Mouse (Mus musculus): ENCODE measurements around the gene Ets1. TPM values are rescaled to one million over a fixed set of nuclear protein-coding genes. Genes with fewer than 3 reads are reported as not detected.

The Ets1 gene
- total and polyA plus RNA-seq, 3 experiments: 10.0 to 23.5 (median 19.8) TPM

- dilution Hi-C loops (cut with MboI; ENCODE audit: extremely low pct_ligation_motif_present, extremely low pct_unique_long_range_greater_than_20kb, low sequenced_read_pairs): no loop called here
- TF ChIP-seq PAX5 (IDR thresholded peaks at IDR 0.05; ENCODE audit: low read length) (no peak), MAX (IDR thresholded peaks at IDR 0.05; ENCODE audit: low read length) (no peak), EP300 (IDR thresholded peaks at IDR 0.05; ENCODE audit: low read length) (peak; percentile 40; the same call in 1 of the 2 replicates), ELF1 (IDR thresholded peaks at IDR 0.05; ENCODE audit: low read depth, low read length) (no peak), HCFC1 (IDR thresholded peaks at IDR 0.05; ENCODE audit: low read depth, low read length) (no peak), TCF12 (IDR thresholded peaks at IDR 0.05; ENCODE audit: low read depth, low read length) (no peak), IRF4 (IDR thresholded peaks at IDR 0.05; ENCODE audit: low read depth, low read length) (0 out of 2 replicates have a peak, but pooled peaks have one; percentile 30), ZNF384 (IDR thresholded peaks at IDR 0.05; ENCODE audit: low read depth, low read length) (no peak), TBP (conservative IDR thresholded peaks at IDR 0.05; ENCODE audit: low read depth, low read length) (no peak), POLR2A (IDR thresholded peaks at IDR 0.05; ENCODE audit: low read depth, low read length) (no peak), USF1 (IDR thresholded peaks at IDR 0.05; ENCODE audit: low read depth, low read length) (no peak), JUND (conservative IDR thresholded peaks at IDR 0.05; ENCODE audit: low read depth, low read length) (no peak), USF2 (conservative IDR thresholded peaks at IDR 0.05; ENCODE audit: low read depth, low read length) (no peak)
These were observed 24.5 kb downstream of the Ets1 start for GRCm38 (mm10) chr9:32660406-32660960.

GRCm38 (mm10) chr9:32661071-32661470 lies 25.1 kb downstream of the Ets1 start:
- H3K4me1 ChIP-seq (ENCODE audit: control insufficient read depth in 1 of 2, insufficient read depth in 2 of 2): peaks cover 2 to 24% of the 10 kb centered on the region in 2 experiments; a peak in 2 of 4 replicates
- in situ Hi-C loops (cut with MboI; ENCODE audit: low pct_ligation_motif_present, low pct_unique_long_range_greater_than_20kb, low sequenced_read_pairs): no loop called here
- H3K4me3 ChIP-seq (replicated peaks in 1 of 3; ENCODE audit: low read depth in 2 of 3, low read length in 2 of 3, poor library complexity in 1 of 3): no peak overlapping the region
- H3K9me3 ChIP-seq (replicated peaks; ENCODE audit: low read length): peaks cover 5% of the 10 kb centered on the region
- no peak overlapping the region for H3K9ac ChIP-seq (ENCODE audit: insufficient read depth, low read depth)
- no peak overlapping the region for H3K4me2 ChIP-seq (ENCODE audit: insufficient read depth, low read depth, poor library complexity, severe bottlenecking)
- dilution Hi-C loops (cut with MboI; ENCODE audit: extremely low pct_ligation_motif_present, extremely low pct_unique_long_range_greater_than_20kb, low sequenced_read_pairs): no loop called here
- TF ChIP-seq ZC3H11A (IDR thresholded peaks at IDR 0.05; ENCODE audit: low read depth, low read length): no peak
- no peak for TF ChIP-seq CTCF (conservative IDR thresholded peaks at IDR 0.05 in 1 of 2, IDR thresholded peaks at IDR 0.05 in 1 of 2; ENCODE audit: low read depth in 2 of 2, low read length in 2 of 2)
- no peak for TF ChIP-seq HCFC1 (IDR thresholded peaks at IDR 0.05; ENCODE audit: low read depth, low read length)
- TF ChIP-seq CHD1 (IDR thresholded peaks at IDR 0.05; ENCODE audit: low read depth, low read length): no peak
- TF ChIP-seq TCF12 (IDR thresholded peaks at IDR 0.05; ENCODE audit: low read depth, low read length): no peak
- H3K27ac ChIP-seq (ENCODE audit: insufficient read depth, low read depth): no peak overlapping the region
- no peaks in the 10 kb centered on the region for H3K36me3 ChIP-seq (replicated peaks in 1 of 2; ENCODE audit: control insufficient read depth in 1 of 2, insufficient read depth in 1 of 2, low read length in 1 of 2)
- H3K79me2 ChIP-seq (replicated peaks; ENCODE audit: control insufficient read depth, extremely low read depth, insufficient read depth, poor library complexity, severe bottlenecking): no peaks in the 10 kb centered on the region
- no peaks in the 10 kb centered on the region for H3K27me3 ChIP-seq (replicated peaks)
- no peak for DNase-seq (ENCODE audit: extremely low read depth)

More at GRCm38 (mm10) chr9:32660406-32660960, 24.5 kb downstream of the Ets1 start:
- Histone ChIP-seq H3K79me2 (replicated peaks; ENCODE audit: control insufficient read depth, extremely low read depth, insufficient read depth, poor library complexity, severe bottlenecking) (no peaks in the 10 kb centered on the region), H3K27ac (ENCODE audit: insufficient read depth, low read depth) (no peak overlapping the region), H3K4me3 (replicated peaks in 1 of 3; ENCODE audit: low read depth in 2 of 3, low read length in 2 of 3, poor library complexity in 1 of 3) (no peak overlapping the region), H3K4me2 (ENCODE audit: insufficient read depth, low read depth, poor library complexity, severe bottlenecking) (no peak overlapping the region), H3K9ac (ENCODE audit: insufficient read depth, low read depth) (no peak overlapping the region), H3K27me3 (replicated peaks) (no peaks in the 10 kb centered on the region), H3K36me3 (replicated peaks in 1 of 2; ENCODE audit: control insufficient read depth in 1 of 2, insufficient read depth in 1 of 2, low read length in 1 of 2) (no peaks in the 10 kb centered on the region), H3K4me1 (ENCODE audit: control insufficient read depth in 1 of 2, insufficient read depth in 2 of 2) (peaks cover 2 to 24% of the 10 kb centered on the region in 2 experiments; a peak in 2 of 4 replicates), H3K9me3 (replicated peaks; ENCODE audit: low read length) (peaks cover 5% of the 10 kb centered on the region)
- no peak for DNase-seq (ENCODE audit: extremely low read depth)
- in situ Hi-C loops (cut with MboI; ENCODE audit: low pct_ligation_motif_present, low pct_unique_long_range_greater_than_20kb, low sequenced_read_pairs): no loop called here

Data from CH12.LX (cell line).